Mouse (Mus musculus) intestine, postnatal 0 days (tissue): ENCODE results near the gene Gm20518. TPM values are rescaled to one million over a fixed set of nuclear protein-coding genes. Genes with fewer than 3 reads are reported as not detected.

Experiments
- ATAC-seq: fragments of 200-750 bp; cut with Nextera tagmentation; 2 replicates; pipeline ENCODE4 v1.8.0; 2017; ENCODE audit warnings: mild to moderate bottlenecking, moderate TSS enrichment, moderate library complexity
- H3K27ac ChIP-seq: fragments of 300-500 bp; sonication (generic); 2 replicates; pipeline ENCODE4 v1.5.1; 2014; ENCODE audit warnings: mild to moderate bottlenecking, low read depth, low read length, moderate library complexity
- H3K27me3 ChIP-seq: fragments of 300-500 bp; sonication (generic); replicated peaks from 2 replicates; pipeline ENCODE4 v1.6.1; 2014; ENCODE audit warnings: low read length, mixed read lengths; ENCODE audit not compliant: control insufficient read depth, insufficient read depth
- H3K36me3 ChIP-seq: fragments of 300-500 bp; sonication (generic); 2 replicates; pipeline ENCODE4 v1.6.1; 2014; ENCODE audit warnings: mild to moderate bottlenecking, moderate library complexity; ENCODE audit not compliant: control insufficient read depth, insufficient read depth
- H3K4me1 ChIP-seq: fragments of 300-500 bp; sonication (generic); replicated peaks from 2 replicates; pipeline ENCODE4 v1.6.1; 2014; ENCODE audit warnings: antibody characterized with exemption, low read length, mixed read lengths; ENCODE audit not compliant: control insufficient read depth, insufficient read depth
- H3K4me2 ChIP-seq: fragments of 300-500 bp; sonication (generic); replicated peaks from 2 replicates; pipeline ENCODE4 v1.6.1; 2014; ENCODE audit warnings: low read depth, mild to moderate bottlenecking, moderate library complexity
- H3K4me3 ChIP-seq: fragments of 300-500 bp; sonication (generic); 2 replicates; pipeline ENCODE4 v1.5.1; 2014; ENCODE audit warnings: low read depth, low read length
- H3K9ac ChIP-seq: fragments of 300-500 bp; sonication (generic); 2 replicates; pipeline ENCODE4 v1.6.1; 2014; ENCODE audit warnings: mild to moderate bottlenecking, low read depth, low read length
- H3K9me3 ChIP-seq: fragments of 300-500 bp; sonication (generic); 2 replicates; pipeline ENCODE4 v1.6.1; 2016; ENCODE audit warnings: mixed run types; ENCODE audit not compliant: control insufficient read depth
- CTCF ChIP-seq: sonication (generic); IDR thresholded peaks from 2 replicates; pipeline ENCODE4 v1.5.1; 2016; ENCODE audit warnings: low read depth, mild to moderate bottlenecking, control low read depth, antibody characterized with exemption, moderate library complexity
- WGBS: fragments of 180-500 bp; shearing (Covaris S2); extraction: QIAGEN DNeasy Blood & Tissue Kit; methylation state at CpG from one replicate; pipeline ENCODE4 v1.1.7; 2014; 5-methylcytosine and 5-hydroxymethylcytosine counted together
- polyA plus RNA-seq: library from polyadenylated mRNA; unstranded; fragments of >200 nt; fragmentation: Nextera tagmentation; extraction: Ambion mirVana; gene quantifications from 2 replicates; pipeline ENCODE4 v1.2.1, GENCODE M21; 2015

The Gm20518 gene
- polyA plus RNA-seq, 1 experiment from 2014 or later = not detected

GRCm38 (mm10) chr16:17843701-17844365, 47.6 kb downstream of the Gm20518 start:
- H3K27ac ChIP-seq = no peak overlapping the region
- 84% methylated on average over 10 of the region's 10 CpGs for WGBS
- no peak for TF ChIP-seq CTCF
- H3K27me3 ChIP-seq = no peaks in the 10 kb centered on the region
- no peak for ATAC-seq
- no peak overlapping the region for H3K4me3 ChIP-seq
- no peak overlapping the region for H3K4me2 ChIP-seq
- H3K9ac ChIP-seq = no peak overlapping the region
- H3K36me3 ChIP-seq = peaks cover 73% of the 10 kb centered on the region
- no peaks in the 10 kb centered on the region for H3K4me1 ChIP-seq
- no peaks in the 10 kb centered on the region for H3K9me3 ChIP-seq

GRCm38 (mm10) chr16:17842437-17842836, 49.0 kb downstream of the Gm20518 start:
- WGBS = 93% methylated on average over 7 of the region's 7 CpGs

GRCm38 (mm10) chr16:17839976-17840375, 51.5 kb downstream of the Gm20518 start:
- TF ChIP-seq CTCF = no peak
- H3K9me3 ChIP-seq = no peaks in the 10 kb centered on the region
- ATAC-seq = no peak

More at GRCm38 (mm10) chr16:17842437-17842836, 49.0 kb downstream of the Gm20518 start:
- Histone ChIP-seq H3K9ac (no peak overlapping the region), H3K4me3 (no peak overlapping the region), H3K4me2 (no peak overlapping the region), H3K9me3 (no peaks in the 10 kb centered on the region), H3K27ac (peak overlapping the region; percentile 7; the same call in 1 of the 2 replicates), H3K36me3 (peaks cover 62% of the 10 kb centered on the region), H3K4me1 (no peaks in the 10 kb centered on the region), H3K27me3 (no peaks in the 10 kb centered on the region)
- ATAC-seq = no peak
- no peak for TF ChIP-seq CTCF

GRCm38 (mm10) chr16:17838051-17838450, 53.4 kb downstream of the Gm20518 start, which contains the start of gene Car15:
Gene Car15, minus strand, starts transcription at chr16:17838364.
- WGBS = 76% methylated on average over 6 of the region's 6 CpGs
- Histone ChIP-seq H3K27me3 (peaks cover 36% of the 10 kb centered on the region), H3K4me2 (no peak within 1 kb of the TSS), H3K4me3 (no peak within 1 kb of the TSS), H3K4me1 (0 out of 2 replicates have a peak, but pooled peaks cover 3% of the 10 kb centered on the region), H3K9ac (no peak within 1 kb of the TSS), H3K36me3 (peaks cover 21% of the 10 kb centered on the region), H3K9me3 (no peaks in the 10 kb centered on the region), H3K27ac (no peak within 1 kb of the TSS)
- ATAC-seq = no peak
- TF ChIP-seq CTCF = no peak

More at GRCm38 (mm10) chr16:17839976-17840375, 51.5 kb downstream of the Gm20518 start:
- Histone ChIP-seq H3K4me2 (no peak overlapping the region), H3K27ac (no peak overlapping the region), H3K27me3 (peaks cover 17% of the 10 kb centered on the region), H3K9ac (no peak overlapping the region), H3K4me1 (no peaks in the 10 kb centered on the region), H3K36me3 (peaks cover 40% of the 10 kb centered on the region), H3K4me3 (no peak overlapping the region)
- WGBS = 84% methylated on average over 4 of the region's 4 CpGs

- ATAC-seq = no peak
- H3K4me2 ChIP-seq = no peak overlapping the region
- H3K4me3 ChIP-seq = no peak overlapping the region
- no peak overlapping the region for H3K27ac ChIP-seq
- H3K4me1 ChIP-seq = 0 out of 2 replicates have a peak, but pooled peaks cover 4% of the 10 kb centered on the region
- H3K9me3 ChIP-seq = no peaks in the 10 kb centered on the region
- H3K9ac ChIP-seq = no peak overlapping the region
- 45% methylated on average over 13 of the region's 13 CpGs for WGBS
- no peak for TF ChIP-seq CTCF
- H3K36me3 ChIP-seq = no peaks in the 10 kb centered on the region; the same call in 1 of the 2 replicates
- H3K27me3 ChIP-seq = peaks cover 62% of the 10 kb centered on the region
These were observed 56.0 kb downstream of the Gm20518 start for GRCm38 (mm10) chr16:17835481-17835880.

GRCm38 (mm10) chr16:17834543-17834942, 56.9 kb downstream of the Gm20518 start:
- Histone ChIP-seq H3K4me3 (peak overlapping the region; percentile 60; the same call in 1 of the 2 replicates), H3K4me2 (0 out of 2 replicates have a peak overlapping the region, but pooled peaks have one; percentile 99), H3K27ac (no peak overlapping the region), H3K27me3 (peaks cover 66% of the 10 kb centered on the region), H3K36me3 (no peaks in the 10 kb centered on the region), H3K9ac (no peak overlapping the region), H3K9me3 (no peaks in the 10 kb centered on the region), H3K4me1 (0 out of 2 replicates have a peak, but pooled peaks cover 4% of the 10 kb centered on the region)
- no peak for ATAC-seq
- TF ChIP-seq CTCF = no peak
- 49% methylated on average over 7 of the region's 7 CpGs for WGBS
